Mouse (Mus musculus): ENCODE results near the gene Klk14. TPM values are rescaled to one million over a fixed set of nuclear protein-coding genes. Genes with fewer than 3 reads are reported as not detected.

Klk14 gene
- not detected for polyA plus RNA-seq (2017; shearing (Covaris generic))

DNA sequence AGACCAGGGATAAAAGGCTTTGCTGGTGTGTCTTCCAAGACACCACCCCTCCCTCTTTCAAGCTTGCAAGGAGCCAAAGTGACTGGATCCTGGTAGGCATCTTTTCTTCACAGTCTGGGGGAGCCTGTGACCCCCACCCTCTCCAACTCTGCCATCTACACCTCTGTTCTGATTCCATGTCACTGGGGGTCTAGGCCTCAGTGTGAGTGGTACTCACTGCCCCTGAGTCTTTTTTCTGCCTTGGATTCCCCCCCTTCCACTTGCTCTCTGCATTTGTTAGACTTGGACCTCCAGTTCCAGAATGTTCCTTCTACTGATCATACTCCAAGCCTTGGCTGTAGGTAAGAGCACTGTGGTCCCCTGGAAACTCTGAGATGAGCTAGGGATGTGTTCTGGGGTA, at the start of gene Klk14:
Gene Klk14, plus strand, starts transcription at position 301 of the 400 bp plus-strand sequence.

DNA sequence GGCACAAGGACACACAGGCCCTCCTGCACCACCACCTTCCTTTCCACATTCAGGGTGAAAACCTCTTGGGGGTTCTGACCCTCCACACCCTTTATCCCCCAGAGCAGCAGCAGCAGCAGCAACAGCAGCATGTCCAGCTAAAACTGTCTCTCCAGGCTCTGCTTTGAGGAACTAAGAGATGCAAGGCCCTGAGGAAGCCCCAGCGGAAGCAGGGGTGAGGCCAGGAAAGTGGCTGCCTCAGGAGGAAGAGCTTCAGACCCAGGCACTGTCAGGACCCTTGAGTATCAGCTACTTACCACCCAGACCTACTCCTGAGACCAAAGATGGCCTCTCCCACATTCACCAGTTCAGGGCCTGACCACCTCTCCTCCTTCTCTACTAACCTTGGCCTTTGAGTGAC, 30.2 kb upstream of the Klk14 start, which contains the start of gene Siglece:
Gene Siglece, minus strand, starts transcription at position 160 of the 400 bp plus-strand sequence.

DNA sequence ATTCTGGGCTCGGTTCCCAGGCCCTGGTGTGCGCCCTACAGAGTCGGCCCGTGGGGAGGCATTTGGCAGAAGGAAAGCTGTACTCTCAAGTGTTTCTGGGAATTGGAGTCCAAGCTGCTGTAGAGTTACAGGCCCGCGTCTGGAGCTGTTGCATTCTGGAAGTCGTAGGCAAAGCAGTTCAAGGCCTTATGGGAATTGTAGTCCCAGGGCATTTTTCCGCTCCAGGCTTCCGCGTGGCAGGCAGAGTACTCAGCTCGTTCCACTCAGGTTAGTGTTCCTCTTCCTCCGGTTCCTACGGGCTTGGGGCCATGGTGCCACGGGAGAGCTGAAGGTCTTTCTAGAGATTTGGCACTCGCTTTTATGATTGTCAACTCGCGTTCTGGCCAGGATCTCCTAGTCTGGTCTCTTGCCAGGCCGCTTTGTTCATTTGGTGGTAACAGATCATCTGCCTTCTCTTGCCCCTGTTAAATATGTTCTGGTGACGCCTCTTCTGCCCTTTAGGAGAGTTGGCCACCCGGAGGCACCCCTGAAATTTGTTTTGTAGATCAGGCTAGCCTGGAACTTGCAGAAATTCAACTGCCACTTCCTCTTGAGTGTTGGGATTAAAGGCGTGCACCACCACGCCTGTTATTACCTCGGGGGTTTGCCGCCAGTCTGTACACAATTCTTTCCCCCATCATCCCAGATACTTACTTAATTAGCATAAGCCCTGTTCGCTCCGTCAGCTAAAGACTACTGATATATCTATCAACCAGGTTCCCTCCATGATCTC, 18.2 kb upstream of the Klk14 start, which contains the start of gene Ctu1:
Gene Ctu1, plus strand, starts transcription at position 208 of the 772 bp plus-strand sequence.

DNA sequence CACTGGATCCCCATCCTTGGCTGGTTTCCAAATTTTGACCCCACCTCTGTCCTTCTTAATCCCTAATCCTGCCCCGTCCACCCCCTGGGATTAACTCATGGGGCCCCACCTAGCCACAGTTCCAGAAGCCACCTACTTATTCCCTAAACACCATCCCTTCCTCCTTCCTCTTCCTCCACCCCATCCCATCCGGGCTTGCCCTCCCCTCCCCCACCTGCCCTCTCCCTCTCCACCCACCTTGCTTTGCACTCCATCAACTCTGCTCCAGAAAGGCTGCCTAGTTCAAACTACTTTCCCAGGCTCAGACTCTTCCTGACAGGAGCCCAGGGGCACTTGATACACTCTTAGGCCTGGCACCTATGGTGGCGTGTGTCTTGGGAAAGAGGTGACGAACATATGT, 22.0 kb downstream of the Klk14 start, which contains the start of gene Klk13:
Gene Klk13, plus strand, starts transcription at position 301 of the 400 bp plus-strand sequence.

Other genes starting within 250 kb of the Klk14 start
- gene Cldnd2, start 249.6 kb upstream of the Klk14 start, polyA plus RNA-seq (2017; shearing (Covaris generic)): not detected
- 36.6 TPM for gene Etfb, start 246.3 kb upstream of the Klk14 start, polyA plus RNA-seq (2017; shearing (Covaris generic))
- not detected for gene Gm45233, start 246.3 kb upstream of the Klk14 start, polyA plus RNA-seq (2017; shearing (Covaris generic))
- gene Vsig10l, start 227.3 kb upstream of the Klk14 start, polyA plus RNA-seq (2017; shearing (Covaris generic)): 0.75 TPM
- not detected for gene Iglon5, start 200.3 kb upstream of the Klk14 start, polyA plus RNA-seq (2017; shearing (Covaris generic))
- not detected for gene 4931406B18Rik, start 184.5 kb upstream of the Klk14 start, polyA plus RNA-seq (2017; shearing (Covaris generic))
- gene Cd33, start 146.0 kb upstream of the Klk14 start, polyA plus RNA-seq (2017; shearing (Covaris generic)): not detected
- 4.4 TPM for gene Zfp658, start 128.2 kb upstream of the Klk14 start, polyA plus RNA-seq (2017; shearing (Covaris generic))
- gene Zfp719, start 110.8 kb upstream of the Klk14 start, polyA plus RNA-seq (2017; shearing (Covaris generic)): 4.4 TPM
- gene Zfp819, start 83.2 kb upstream of the Klk14 start, polyA plus RNA-seq (2017; shearing (Covaris generic)): not detected
- not detected for gene Ceacam18, start 55.7 kb upstream of the Klk14 start, polyA plus RNA-seq (2017; shearing (Covaris generic))
- 0.50 TPM for gene Siglece, start 30.3 kb upstream of the Klk14 start, polyA plus RNA-seq (2017; shearing (Covaris generic))
- 6.1 TPM for gene Ctu1, start 18.4 kb upstream of the Klk14 start, polyA plus RNA-seq (2017; shearing (Covaris generic))
- gene Klk13, start 22.1 kb downstream of the Klk14 start, polyA plus RNA-seq (2017; shearing (Covaris generic)): not detected
- gene Klk12, start 78.5 kb downstream of the Klk14 start, polyA plus RNA-seq (2017; shearing (Covaris generic)): not detected
- not detected for gene Klk11, start 84.2 kb downstream of the Klk14 start, polyA plus RNA-seq (2017; shearing (Covaris generic))
- gene Klk10, start 90.6 kb downstream of the Klk14 start, polyA plus RNA-seq (2017; shearing (Covaris generic)): not detected
- gene Klk9, start 101.5 kb downstream of the Klk14 start, polyA plus RNA-seq (2017; shearing (Covaris generic)): not detected
- 69.3 TPM for gene Klk8, start 107.2 kb downstream of the Klk14 start, polyA plus RNA-seq (2017; shearing (Covaris generic))
- gene Klk7, start 120.9 kb downstream of the Klk14 start, polyA plus RNA-seq (2017; shearing (Covaris generic)): not detected
- not detected for gene Klk6, start 134.1 kb downstream of the Klk14 start, polyA plus RNA-seq (2017; shearing (Covaris generic))
- not detected for gene Klk5, start 151.6 kb downstream of the Klk14 start, polyA plus RNA-seq (2017; shearing (Covaris generic))
- not detected for gene Klk4, start 190.7 kb downstream of the Klk14 start, polyA plus RNA-seq (2017; shearing (Covaris generic))
- gene Klk15, start 243.3 kb downstream of the Klk14 start, polyA plus RNA-seq (2017; shearing (Covaris generic)): not detected

Measured in naive thymus-derived CD4-positive, alpha-beta T cell, adult 5 months (primary cell).